Comparison of ENCODE assay signal across 16 mouse cellular contexts in genomic region chr2:120265523-120265922, GRCm38 (mm10). TPM values are rescaled to one million over a fixed set of nuclear protein-coding genes. Genes with fewer than 3 reads are reported as not detected.
DNase-seq lines count a peak whose midpoint lies in the region; ATAC-seq lines count a peak whose summit lies in the region.
"Had no signal": no experiment of that assay in that cellular context is flagged by ENCODE, and none has a peak within 500 bp of the region (broad histone marks: within the 10 kb centered on the region; RNA-seq: fewer than 3 reads in every experiment).

No protein-coding gene starts in this region.

- ATAC-seq in limb, embryonic 11.5 days (ENCODE audit: insufficient number of reproducible peaks, low FRiP score, low TSS enrichment, low read depth): no peak
- no peak; the same call in 1 of the 2 replicates for ATAC-seq in embryonic facial prominence, embryonic 14.5 days (ENCODE audit: low read depth)
- ATAC-seq in frontal cortex, adult (ENCODE audit: low TSS enrichment): no peak; the same call in 1 of the 2 replicates
- ATAC-seq: CD4-positive, CD25-positive, alpha-beta regulatory T cell, adult 4 months; liver, embryonic 12.5 days had no signal

- H3K4me3 ChIP-seq in limb, embryonic 11.5 days (ENCODE audit: low read depth, low read length): no peak overlapping the region
- H3K4me3 ChIP-seq in limb, embryonic 10.5 days: no peak overlapping the region
- no peak overlapping the region for H3K4me3 ChIP-seq in embryonic facial prominence, embryonic 14.5 days (ENCODE audit: low read depth, low read length)
- H3K4me3 ChIP-seq: erythroblast, embryonic 14.5 days; liver, embryonic 12.5 days had no signal

- H3K4me1 ChIP-seq in limb, embryonic 11.5 days (ENCODE audit: control insufficient read depth, insufficient read depth, low read length): no peaks in the 10 kb centered on the region
- peaks cover 17% of the 10 kb centered on the region for H3K4me1 ChIP-seq in limb, embryonic 10.5 days
- H3K4me1 ChIP-seq in embryonic facial prominence, embryonic 14.5 days (ENCODE audit: control insufficient read depth, insufficient read depth, low read length): no peaks in the 10 kb centered on the region
- H3K4me1 ChIP-seq: liver, embryonic 12.5 days had no signal

- no peaks in the 10 kb centered on the region for H3K9me3 ChIP-seq in limb, embryonic 11.5 days (ENCODE audit: control insufficient read depth, low read length)
- no peaks in the 10 kb centered on the region for H3K9me3 ChIP-seq in limb, embryonic 10.5 days (replicated peaks)
- no peaks in the 10 kb centered on the region for H3K9me3 ChIP-seq in embryonic facial prominence, embryonic 14.5 days (ENCODE audit: control insufficient read depth, low read length)
- H3K9me3 ChIP-seq: liver, embryonic 12.5 days had no signal

- 51% methylated on average over 6 of the region's 6 CpGs for WGBS in limb, embryonic 11.5 days
- WGBS in limb, embryonic 10.5 days: 59% methylated on average over 6 of the region's 6 CpGs
- WGBS in embryonic facial prominence, embryonic 14.5 days: 58% methylated on average over 6 of the region's 6 CpGs

- H3K9ac ChIP-seq in limb, embryonic 11.5 days (ENCODE audit: low read length): no peak overlapping the region
- no peak overlapping the region for H3K9ac ChIP-seq in embryonic facial prominence, embryonic 14.5 days (ENCODE audit: low read depth, low read length)
- H3K9ac ChIP-seq: liver, embryonic 12.5 days had no signal

- H3K4me2 ChIP-seq in limb, embryonic 11.5 days (ENCODE audit: low read depth, severe bottlenecking): no peak overlapping the region
- no peak overlapping the region for H3K4me2 ChIP-seq in embryonic facial prominence, embryonic 14.5 days (ENCODE audit: low read depth, low read length)
- H3K4me2 ChIP-seq: liver, embryonic 12.5 days had no signal

- DNase-seq in embryo, embryonic 10 days (ENCODE audit: low spot score): peak; percentile 42
- DNase-seq in embryo, embryonic 9.5 days (ENCODE audit: extremely low spot score): no peak
- peak; percentile 28 for DNase-seq in limb, embryonic 11.5 days (ENCODE audit: low spot score)
- DNase-seq in limb, embryonic 10.5 days (ENCODE audit: low spot score): no peak
- peak; percentile 75 for DNase-seq in NIH3T3 (ENCODE audit: low read depth)
- DNase-seq in embryonic facial prominence, embryonic 14.5 days (ENCODE audit: low spot score): peak; percentile 35
- no peak for DNase-seq in testis, postnatal 14 days (ENCODE audit: low spot score)
- DNase-seq: cerebellum, adult 8-10 months; kidney, adult 2 months; lung, postnatal 36 days; thymus, postnatal 14 days had no signal

- 0 out of 2 replicates have a peak, but pooled peaks cover 2% of the 10 kb centered on the region for H3K27me3 ChIP-seq in limb, embryonic 11.5 days (ENCODE audit: control insufficient read depth, insufficient read depth, low read length)
- peaks cover 33% of the 10 kb centered on the region for H3K27me3 ChIP-seq in limb, embryonic 10.5 days (ENCODE audit: low read depth, poor library complexity, severe bottlenecking)
- no peaks in the 10 kb centered on the region for H3K27me3 ChIP-seq in embryonic facial prominence, embryonic 14.5 days (replicated peaks; ENCODE audit: control insufficient read depth, insufficient read depth, low read length)

- H3K36me3 ChIP-seq in limb, embryonic 11.5 days (ENCODE audit: control insufficient read depth, insufficient read depth, low read length): no peaks in the 10 kb centered on the region
- no peaks in the 10 kb centered on the region for H3K36me3 ChIP-seq in limb, embryonic 10.5 days
- H3K36me3 ChIP-seq in embryonic facial prominence, embryonic 14.5 days (ENCODE audit: control insufficient read depth, insufficient read depth, low read length): no peaks in the 10 kb centered on the region
- H3K36me3 ChIP-seq: liver, embryonic 12.5 days had no signal

- no peak overlapping the region for H3K27ac ChIP-seq in limb, embryonic 11.5 days (replicated peaks; ENCODE audit: low read depth, low read length)
- no peak overlapping the region for H3K27ac ChIP-seq in limb, embryonic 10.5 days
- H3K27ac ChIP-seq in embryonic facial prominence, embryonic 14.5 days (replicated peaks; ENCODE audit: low read depth, low read length): no peak overlapping the region
- H3K27ac ChIP-seq: liver, embryonic 12.5 days had no signal

RNA-seq across cellular contexts. Expression of gene Pla2g4e, which starts 20.4 kb away (rescaled TPM):
- 0.11 TPM in 1 of 2 replicates, not detected in the other for polyA plus RNA-seq in limb, embryonic 11.5 days (2014; fragmentation: Nextera tagmentation; extraction: Ambion mirVana)
- polyA plus RNA-seq in limb, embryonic 10.5 days (2016; fragmentation: Nextera tagmentation; extraction: Ambion mirVana): not detected in 2 replicates
- polyA plus RNA-seq in embryonic facial prominence, embryonic 14.5 days (2014; fragmentation: Nextera tagmentation; extraction: Ambion mirVana): 0.71 and 0.77 TPM in 2 replicates
- polyA plus RNA-seq: CD4-positive, CD25-positive, alpha-beta regulatory T cell, adult 4 months; erythroblast, embryonic 14.5 days; liver, embryonic 12.5 days had no signal

RNA-seq across cellular contexts. Expression of gene Pla2g4d, which starts 23.5 kb away (rescaled TPM):
- 0.11 and 0.24 TPM in 2 replicates for polyA plus RNA-seq in limb, embryonic 11.5 days (2014; fragmentation: Nextera tagmentation; extraction: Ambion mirVana)
- 0.04 and 0.05 TPM in 2 replicates for polyA plus RNA-seq in limb, embryonic 10.5 days (2016; fragmentation: Nextera tagmentation; extraction: Ambion mirVana)
- 0.07 and 0.15 TPM in 2 replicates for polyA plus RNA-seq in embryonic facial prominence, embryonic 14.5 days (2014; fragmentation: Nextera tagmentation; extraction: Ambion mirVana)
- polyA plus RNA-seq: CD4-positive, CD25-positive, alpha-beta regulatory T cell, adult 4 months; erythroblast, embryonic 14.5 days; kidney, adult 2 months; liver, embryonic 12.5 days; neural tube, embryonic 14.5 days had no signal

RNA-seq across cellular contexts. Expression of gene Pla2g4f, which starts 48.4 kb away (rescaled TPM):
- polyA plus RNA-seq in limb, embryonic 11.5 days (2014; fragmentation: Nextera tagmentation; extraction: Ambion mirVana): not detected in 2 replicates
- polyA plus RNA-seq in limb, embryonic 10.5 days (2016; fragmentation: Nextera tagmentation; extraction: Ambion mirVana): not detected in 2 replicates
- 1.7 and 2.5 TPM in 2 replicates for polyA plus RNA-seq in embryonic facial prominence, embryonic 14.5 days (2014; fragmentation: Nextera tagmentation; extraction: Ambion mirVana)
- polyA plus RNA-seq: erythroblast, embryonic 14.5 days; liver, embryonic 12.5 days; neural tube, embryonic 14.5 days had no signal

Comparison
In these comparisons a context has a peak if more than half of its experiments do, and no peak if none do; other contexts are left out.
1. DNase-seq: peak in embryo, embryonic 10 days (single experiment), limb, embryonic 11.5 days (single experiment), NIH3T3 (single experiment) and embryonic facial prominence, embryonic 14.5 days (single experiment); none in embryo, embryonic 9.5 days (single experiment), limb, embryonic 10.5 days (single experiment) and testis, postnatal 14 days (single experiment).